Mouse (Mus musculus): ENCODE results near the gene Iqschfp.

- TF ChIP-seq CTCF (IDR thresholded peaks at IDR 0.05; ENCODE audit: borderline replicate concordance, insufficient read depth, low read depth, low read length) (no peak), POLR2A (IDR thresholded peaks at IDR 0.05; ENCODE audit: borderline replicate concordance, insufficient read depth, low read length) (no peak)
Measured at GRCm38 (mm10) chr3:67974340-67974998, 82.4 kb downstream of the Iqschfp start.
